Mouse (Mus musculus) hindbrain, embryonic 15.5 days (tissue): ENCODE data around the gene Aspdh. TPM values are rescaled to one million over a fixed set of nuclear protein-coding genes. Genes with fewer than 3 reads are reported as not detected.

Experiments used
- ATAC-seq: fragments of 200-750 bp; cut with Nextera tagmentation; 2 replicates; pipeline ENCODE4 v1.8.0; 2017; ENCODE audit warnings: low read depth, moderate number of reproducible peaks, moderate TSS enrichment; ENCODE audit not compliant: low FRiP score
- H3K27ac ChIP-seq: fragments of 300-500 bp; sonication (generic); replicated peaks from 2 replicates; pipeline ENCODE4 v1.5.1; 2015; ENCODE audit warnings: mild to moderate bottlenecking, inconsistent platforms
- H3K27me3 ChIP-seq: fragments of 300-500 bp; sonication (generic); 2 replicates; pipeline ENCODE4 v1.6.1; 2015; ENCODE audit warnings: control low read depth, inconsistent platforms
- H3K36me3 ChIP-seq: fragments of 300-500 bp; sonication (generic); 2 replicates; pipeline ENCODE4 v1.6.1; 2015; ENCODE audit warnings: control low read depth, inconsistent platforms
- H3K4me1 ChIP-seq: fragments of 300-500 bp; sonication (generic); replicated peaks from 2 replicates; pipeline ENCODE4 v1.6.1; 2015; ENCODE audit warnings: control low read depth, inconsistent platforms
- H3K4me2 ChIP-seq: fragments of 300-500 bp; sonication (generic); 2 replicates; pipeline ENCODE4 v1.6.1; 2015; ENCODE audit warnings: moderate library complexity, mild to moderate bottlenecking, inconsistent platforms
- H3K4me3 ChIP-seq: fragments of 300-500 bp; sonication (generic); 2 replicates; pipeline ENCODE4 v1.5.1; 2015; ENCODE audit warnings: mild to moderate bottlenecking, inconsistent platforms
- H3K9ac ChIP-seq: fragments of 300-500 bp; sonication (generic); 2 replicates; pipeline ENCODE4 v1.6.1; 2015; ENCODE audit warnings: inconsistent platforms
- H3K9me3 ChIP-seq: fragments of 300-500 bp; sonication (generic); 2 replicates; pipeline ENCODE4 v1.6.1; 2016; ENCODE audit warnings: control low read depth, inconsistent platforms
- WGBS: fragments of 180-500 bp; shearing (Covaris S2); methylation state at CpG from one replicate; pipeline ENCODE4 v1.1.7; 2015; 5-methylcytosine and 5-hydroxymethylcytosine counted together
- microRNA-seq: library from miRNA; unstranded; fragments of <30 nt; microRNA quantifications from one replicate; pipeline ENCODE4, GENCODE M21; 2016
- polyA plus RNA-seq: library from polyadenylated mRNA; unstranded; fragments of >200 nt; fragmentation: Nextera tagmentation; extraction: Ambion mirVana; gene quantifications from 2 replicates; pipeline ENCODE4 v1.2.1, GENCODE M21; 2015

The Aspdh gene
- polyA plus RNA-seq, 1 experiment from 2014 or later: 5.0 TPM

GRCm38 (mm10) chr7:44495992-44496770, 31.0 kb downstream of the Aspdh start, which contains the start of the genes Emc10 and Fam71e1:
Gene Emc10, minus strand, starts transcription at chr7:44496529.
Gene Fam71e1, plus strand, starts transcription at chr7:44496581.
- WGBS: 1% methylated on average over 58 of the region's 58 CpGs
- Histone ChIP-seq H3K27ac (peak within 1 kb of the TSS; percentile 98), H3K27me3 (no peaks in the 10 kb centered on the region), H3K4me3 (peak within 1 kb of the TSS; percentile 86), H3K9ac (peak within 1 kb of the TSS; percentile 95), H3K4me2 (peak within 1 kb of the TSS; percentile 88), H3K4me1 (peaks cover 25% of the 10 kb centered on the region), H3K36me3 (peaks cover 20% of the 10 kb centered on the region), H3K9me3 (no peaks in the 10 kb centered on the region)
- peak; percentile 97 for ATAC-seq

- Histone ChIP-seq H3K4me1 (peaks cover 25% of the 10 kb centered on the region), H3K4me2 (peak overlapping the region; percentile 88), H3K9me3 (no peaks in the 10 kb centered on the region), H3K9ac (peak overlapping the region; percentile 95), H3K27me3 (no peaks in the 10 kb centered on the region), H3K36me3 (peaks cover 15% of the 10 kb centered on the region), H3K27ac (peak overlapping the region; percentile 98), H3K4me3 (peak overlapping the region; percentile 86)
- no peak for ATAC-seq
- under 1% methylated on average over 24 of the region's 26 CpGs for WGBS
Measured at GRCm38 (mm10) chr7:44496771-44497109, 31.5 kb downstream of the Aspdh start.

- 84% methylated on average over 10 of the region's 10 CpGs for WGBS
- no peak for ATAC-seq
- peaks cover 25% of the 10 kb centered on the region for H3K4me1 ChIP-seq
- peak overlapping the region; percentile 98; the same call in 1 of the 2 replicates for H3K27ac ChIP-seq
- peak overlapping the region; percentile 86 for H3K4me3 ChIP-seq
- peak overlapping the region; percentile 95 for H3K9ac ChIP-seq
- no peaks in the 10 kb centered on the region for H3K9me3 ChIP-seq
- no peaks in the 10 kb centered on the region for H3K27me3 ChIP-seq
- H3K36me3 ChIP-seq: peaks cover 11% of the 10 kb centered on the region
- peak overlapping the region; percentile 88 for H3K4me2 ChIP-seq
Measured at GRCm38 (mm10) chr7:44497361-44498055, 32.3 kb downstream of the Aspdh start.

DNA sequence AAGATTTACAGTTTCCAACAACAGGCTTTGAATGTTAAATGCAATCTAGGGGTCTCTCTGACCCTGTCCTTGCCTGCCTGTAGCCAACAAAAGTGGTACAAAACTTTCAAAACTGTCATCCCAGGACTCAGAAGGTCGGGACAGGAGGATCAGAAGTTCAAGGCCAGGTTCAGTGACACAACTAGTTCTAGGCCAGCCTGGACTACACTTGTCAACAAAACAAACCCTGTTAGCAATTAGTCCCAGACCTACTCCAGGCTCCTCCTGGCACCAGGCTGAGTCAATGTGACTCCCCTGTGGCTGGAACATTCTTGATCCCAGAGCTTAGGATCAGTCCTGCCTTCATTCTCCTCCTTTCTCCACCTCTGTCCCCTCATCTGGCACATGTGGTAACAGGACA, 33.7 kb downstream of the Aspdh start:
- Histone ChIP-seq H3K9me3 (no peaks in the 10 kb centered on the region), H3K4me3 (no peak overlapping the region), H3K27ac (no peak overlapping the region), H3K36me3 (no peaks in the 10 kb centered on the region), H3K27me3 (no peaks in the 10 kb centered on the region), H3K4me2 (no peak overlapping the region), H3K9ac (no peak overlapping the region), H3K4me1 (peaks cover 25% of the 10 kb centered on the region)
- WGBS: 76% methylated on average over 1 of the region's 1 CpGs
- no peak for ATAC-seq

GRCm38 (mm10) chr7:44500046-44500445, 34.9 kb downstream of the Aspdh start:
- Histone ChIP-seq H3K27me3 (no peaks in the 10 kb centered on the region), H3K27ac (no peak overlapping the region), H3K4me2 (no peak overlapping the region), H3K36me3 (no peaks in the 10 kb centered on the region), H3K9ac (no peak overlapping the region), H3K4me1 (peaks cover 18% of the 10 kb centered on the region), H3K4me3 (no peak overlapping the region), H3K9me3 (no peaks in the 10 kb centered on the region)
- WGBS: 59% methylated on average over 20 of the region's 20 CpGs
- ATAC-seq: no peak

GRCm38 (mm10) chr7:44501563-44502115, 36.4 kb downstream of the Aspdh start:
- H3K4me2 ChIP-seq: no peak overlapping the region
- no peak overlapping the region for H3K4me3 ChIP-seq
- no peak for ATAC-seq
- 37% methylated on average over 5 of the region's 5 CpGs for WGBS
- peaks cover 11% of the 10 kb centered on the region for H3K4me1 ChIP-seq
- H3K27me3 ChIP-seq: no peaks in the 10 kb centered on the region
- no peaks in the 10 kb centered on the region for H3K36me3 ChIP-seq
- H3K9ac ChIP-seq: no peak overlapping the region
- no peaks in the 10 kb centered on the region for H3K9me3 ChIP-seq
- no peak overlapping the region for H3K27ac ChIP-seq

DNA sequence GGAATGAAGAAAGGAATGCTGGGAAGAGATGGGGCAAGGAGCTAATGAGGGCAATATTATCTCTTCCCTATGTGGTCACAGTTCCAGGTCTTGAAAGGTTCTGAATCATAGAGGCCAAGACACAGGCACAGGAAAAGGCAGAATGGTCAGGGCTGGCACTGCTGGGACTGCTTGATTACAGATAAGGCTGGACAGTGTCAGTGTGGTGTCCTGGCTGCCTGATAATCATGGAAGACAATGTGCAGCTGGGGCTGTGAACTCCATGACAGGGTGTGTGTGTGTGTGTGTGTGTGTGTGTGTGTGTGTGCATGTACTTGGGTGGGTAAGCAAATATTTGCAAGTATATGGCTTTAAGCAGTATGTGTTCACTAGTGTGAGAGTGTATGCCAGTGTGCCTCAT, 42.3 kb downstream of the Aspdh start:
- ATAC-seq: no peak
- Histone ChIP-seq H3K4me2 (no peak overlapping the region), H3K36me3 (no peaks in the 10 kb centered on the region), H3K27ac (no peak overlapping the region), H3K27me3 (0 out of 2 replicates have a peak, but pooled peaks cover 3% of the 10 kb centered on the region), H3K9ac (no peak overlapping the region), H3K9me3 (no peaks in the 10 kb centered on the region), H3K4me1 (no peaks in the 10 kb centered on the region), H3K4me3 (no peak overlapping the region)

Small RNA genes lying within 50 kb of the gene (microRNA-seq; reads per million reads assigned to microRNA genes)
- gene Mir7052: not detected

Other genes starting within 250 kb of the Aspdh start
- not detected in 2 replicates for gene Klk1b5, start 249.4 kb upstream of the Aspdh start, polyA plus RNA-seq
- not detected in 2 replicates for gene Klk1, start 240.0 kb upstream of the Aspdh start, polyA plus RNA-seq
- gene Gm36864, start 229.2 kb upstream of the Aspdh start, polyA plus RNA-seq: 0.17 TPM in 1 of 2 replicates, not detected in the other
- 1.1 and 1.2 TPM in 2 replicates for gene 1700028J19Rik, start 218.7 kb upstream of the Aspdh start, polyA plus RNA-seq
- gene 2410002F23Rik, start 218.7 kb upstream of the Aspdh start, polyA plus RNA-seq: 193 and 221 TPM in 2 replicates
- not detected in 2 replicates for gene Acp4, start 208.0 kb upstream of the Aspdh start, polyA plus RNA-seq
- 1.2 TPM in 1 of 2 replicates, not detected in the other for gene Gm15517, start 203.9 kb upstream of the Aspdh start, polyA plus RNA-seq
- 3.0 and 3.4 TPM in 2 replicates for gene Clec11a, start 158.5 kb upstream of the Aspdh start, polyA plus RNA-seq
- gene Shank1, start 155.1 kb upstream of the Aspdh start, polyA plus RNA-seq: 38.7 and 42.3 TPM in 2 replicates
- gene Syt3, start 81.3 kb upstream of the Aspdh start, polyA plus RNA-seq: 58.9 and 68.8 TPM in 2 replicates
- 2.8 and 2.9 TPM in 2 replicates for gene 1700008O03Rik, start 79.6 kb upstream of the Aspdh start, polyA plus RNA-seq
- 16.7 and 16.9 TPM in 2 replicates for gene Lrrc4b, start 36.4 kb upstream of the Aspdh start, polyA plus RNA-seq
- 44.0 and 45.7 TPM in 2 replicates for gene Josd2, start 2.6 kb downstream of the Aspdh start, polyA plus RNA-seq
- 148 and 165 TPM in 2 replicates for gene Emc10, start 31.1 kb downstream of the Aspdh start, polyA plus RNA-seq
- gene Fam71e1, start 31.2 kb downstream of the Aspdh start, polyA plus RNA-seq: 21.3 and 23.6 TPM in 2 replicates
- gene Mybpc2, start 59.3 kb downstream of the Aspdh start, polyA plus RNA-seq: 0.10 and 0.18 TPM in 2 replicates
- not detected in 2 replicates for gene Spib, start 66.7 kb downstream of the Aspdh start, polyA plus RNA-seq
- gene Pold1, start 83.5 kb downstream of the Aspdh start, polyA plus RNA-seq: 27.5 and 29.4 TPM in 2 replicates
- 60.3 and 70.4 TPM in 2 replicates for gene Nr1h2, start 88.6 kb downstream of the Aspdh start, polyA plus RNA-seq
- gene Napsa, start 107.0 kb downstream of the Aspdh start, polyA plus RNA-seq: 2.1 and 2.2 TPM in 2 replicates
- gene Kcnc3, start 125.3 kb downstream of the Aspdh start, polyA plus RNA-seq: 6.7 and 6.8 TPM in 2 replicates
- 3.3 and 4.4 TPM in 2 replicates for gene Myh14, start 205.5 kb downstream of the Aspdh start, polyA plus RNA-seq
- not detected in 2 replicates for gene Izumo2, start 243.4 kb downstream of the Aspdh start, polyA plus RNA-seq